Mouse (Mus musculus) retina, embryonic 14.5 days (tissue): ENCODE measurements around the gene Gm21903.
"Not testable (repeated sequence)": the region's sequence is repeated elsewhere in the genome, so short reads cannot be mapped to it uniquely, and the experiment has no call there.

Experiments used
- DNase-seq: peaks from one replicate; pipeline ENCODE4 v3.0.0-alpha.2; 2015; ENCODE audit warnings: low spot score

The Gm21903 gene

GRCm38 (mm10) chr17:39043241-39043640 is at the start of gene Gm21903:
Gene Gm21903, minus strand, starts transcription at chr17:39043341.
- DNase-seq: no peak

GRCm38 (mm10) chr17:39076937-39077336 is 33.8 kb upstream of the Gm21903 start, which contains the start of gene Esp23:
Gene Esp23, minus strand, starts transcription at chr17:39077037.
- DNase-seq: no peak

- DNase-seq: no peak
Measured at GRCm38 (mm10) chr17:39063641-39064040, 20.5 kb upstream of the Gm21903 start.

GRCm38 (mm10) chr17:39036395-39036794 is 6.7 kb downstream of the Gm21903 start, which contains the start of gene Esp24:
Gene Esp24, plus strand, starts transcription at chr17:39036695.
- not testable (repeated sequence) for DNase-seq

- DNase-seq: no peak
Measured at GRCm38 (mm10) chr17:39017184-39017583, 26.0 kb downstream of the Gm21903 start.

- no peak for DNase-seq
Measured at GRCm38 (mm10) chr17:39010675-39011638, 32.2 kb downstream of the Gm21903 start.

- no peak for DNase-seq
Measured at GRCm38 (mm10) chr17:39009846-39010245, 33.3 kb downstream of the Gm21903 start.
